Mouse (Mus musculus) heart, adult 2 months (tissue): ENCODE results near the gene Cbx2. TPM values are rescaled to one million over a fixed set of nuclear protein-coding genes. Genes with fewer than 3 reads are reported as not detected.

Source experiments
- DNase-seq, 2 experiments: peaks; one replicate each; pipeline ENCODE4 v3.0.0; 2021
- H3K27ac ChIP-seq: fragments of 200-600 bp; 2 replicates; pipeline ENCODE4 v1.8.1; 2022
- H3K27me3 ChIP-seq: fragments of 200-500 bp; 2 replicates; pipeline ENCODE4 v1.6.1; 2012; ENCODE audit warnings: mild to moderate bottlenecking, low read length, inconsistent platforms, mixed read lengths; ENCODE audit not compliant: control insufficient read depth, insufficient read depth
- H3K36me3 ChIP-seq: fragments of 200-500 bp; 2 replicates; pipeline ENCODE4 v1.6.1; 2012; ENCODE audit warnings: low read length, inconsistent platforms; ENCODE audit not compliant: control insufficient read depth, insufficient read depth
- H3K4me1 ChIP-seq: fragments of 200-500 bp; 2 replicates; pipeline ENCODE4 v1.6.1; 2011; ENCODE audit warnings: low read length; ENCODE audit not compliant: control insufficient read depth, insufficient read depth
- H3K4me3 ChIP-seq: fragments of 200-600 bp; 2 replicates; pipeline ENCODE4 v1.8.1; 2022
- H3K79me2 ChIP-seq: fragments of 200-500 bp; replicated peaks from 2 replicates; pipeline ENCODE4 v1.6.1; 2012; ENCODE audit warnings: mild to moderate bottlenecking, inconsistent platforms, low read length, moderate library complexity, mixed read lengths; ENCODE audit not compliant: control insufficient read depth, insufficient read depth
- H3K9ac ChIP-seq: fragments of 200-500 bp; 2 replicates; pipeline ENCODE4 v1.6.1; 2012; ENCODE audit warnings: low read depth, mild to moderate bottlenecking, control low read depth, inconsistent platforms, low read length, mixed read lengths
- CTCF ChIP-seq: fragments of 200-600 bp; IDR thresholded peaks from 2 replicates; pipeline ENCODE4 v1.8.1; 2022; ENCODE audit warnings: antibody characterized with exemption, mild to moderate bottlenecking, moderate library complexity
- EP300 ChIP-seq: fragments of 200-500 bp; IDR thresholded peaks from 2 replicates; pipeline ENCODE4 v1.6.1; 2011; ENCODE audit warnings: low read depth, low read length, control low read depth; ENCODE audit not compliant: insufficient read depth
- POLR2A ChIP-seq: fragments of 200-500 bp; IDR thresholded peaks from 2 replicates; pipeline ENCODE4 v1.6.1; 2011; ENCODE audit warnings: mild to moderate bottlenecking, low read depth, low read length, control low read depth; ENCODE audit not compliant: insufficient read depth
- WGBS: fragments of 180-500 bp; shearing (Covaris S2); methylation state at CpG from one replicate; pipeline ENCODE4 v1.1.7; 2018; 5-methylcytosine and 5-hydroxymethylcytosine counted together
- intact Hi-C: fragments of 180-260 bp; cut with DNase I; formaldehyde crosslinking; loops from one replicate; pipeline ENCODE4 v1.15.1; 2025
- polyA plus RNA-seq: library from polyadenylated mRNA; depleted of rRNA; stranded (reverse); fragments of >200 nt; gene quantifications from 2 replicates; pipeline ENCODE4 v1.2.3, GENCODE M21; 2012
- total RNA-seq, 2 experiments: library from RNA; stranded (reverse); gene quantifications; 2 replicates each; pipeline ENCODE4 v1.2.3; 2021

The Cbx2 gene
- total and polyA plus RNA-seq, 3 experiments: 1.7 to 2.3 (median 2.3) TPM

DNA sequence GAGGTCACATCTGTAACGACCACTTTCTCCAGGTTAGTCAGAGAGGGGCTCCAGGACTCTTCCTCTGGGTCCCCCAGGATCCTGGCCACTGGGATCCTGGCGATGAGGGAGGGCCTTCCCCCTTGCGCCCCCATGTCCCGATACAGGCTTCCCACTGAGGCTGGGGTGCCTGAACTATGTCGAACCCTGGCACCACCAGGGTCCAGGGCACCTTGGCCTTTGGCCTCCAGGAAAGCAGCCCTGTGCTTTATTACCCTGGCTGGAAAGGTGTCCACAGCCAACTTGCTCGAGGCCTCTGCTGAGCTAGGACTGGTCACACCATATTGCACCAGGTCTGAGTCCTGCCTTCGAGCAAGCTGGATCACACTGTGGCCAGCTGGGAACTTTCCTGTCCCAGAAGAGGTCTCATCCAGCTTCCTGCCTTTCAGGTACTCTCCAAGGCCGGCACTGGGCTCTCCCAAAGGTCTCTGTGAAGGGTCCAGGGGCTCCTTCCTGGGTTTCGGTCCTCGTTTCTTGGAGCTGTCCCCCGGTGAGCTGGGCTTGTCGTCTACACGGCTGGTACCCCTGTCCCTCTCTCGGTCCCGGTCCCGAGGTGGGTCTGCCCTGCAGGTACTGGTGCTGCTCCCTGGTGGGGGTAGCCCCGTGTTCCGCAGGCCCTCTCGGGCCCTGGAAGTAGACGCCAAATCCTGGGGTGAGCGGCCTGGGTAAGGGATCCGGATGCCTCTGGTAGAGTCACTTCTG, 16.2 kb downstream of the Cbx2 start:
- no peak for TF ChIP-seq CTCF
- TF ChIP-seq EP300: no peak
- TF ChIP-seq POLR2A: no peak
- H3K27ac ChIP-seq: no peak overlapping the region
- H3K4me1 ChIP-seq: peaks cover 9% of the 10 kb centered on the region
- no peaks in the 10 kb centered on the region for H3K36me3 ChIP-seq
- H3K79me2 ChIP-seq: no peaks in the 10 kb centered on the region
- intact Hi-C loops: no loop called here
- H3K4me3 ChIP-seq: no peak overlapping the region
- 85% methylated on average over 22 of the region's 22 CpGs for WGBS
- H3K9ac ChIP-seq: no peak overlapping the region
- peaks cover 13% of the 10 kb centered on the region for H3K27me3 ChIP-seq
- DNase-seq: no peak

DNA sequence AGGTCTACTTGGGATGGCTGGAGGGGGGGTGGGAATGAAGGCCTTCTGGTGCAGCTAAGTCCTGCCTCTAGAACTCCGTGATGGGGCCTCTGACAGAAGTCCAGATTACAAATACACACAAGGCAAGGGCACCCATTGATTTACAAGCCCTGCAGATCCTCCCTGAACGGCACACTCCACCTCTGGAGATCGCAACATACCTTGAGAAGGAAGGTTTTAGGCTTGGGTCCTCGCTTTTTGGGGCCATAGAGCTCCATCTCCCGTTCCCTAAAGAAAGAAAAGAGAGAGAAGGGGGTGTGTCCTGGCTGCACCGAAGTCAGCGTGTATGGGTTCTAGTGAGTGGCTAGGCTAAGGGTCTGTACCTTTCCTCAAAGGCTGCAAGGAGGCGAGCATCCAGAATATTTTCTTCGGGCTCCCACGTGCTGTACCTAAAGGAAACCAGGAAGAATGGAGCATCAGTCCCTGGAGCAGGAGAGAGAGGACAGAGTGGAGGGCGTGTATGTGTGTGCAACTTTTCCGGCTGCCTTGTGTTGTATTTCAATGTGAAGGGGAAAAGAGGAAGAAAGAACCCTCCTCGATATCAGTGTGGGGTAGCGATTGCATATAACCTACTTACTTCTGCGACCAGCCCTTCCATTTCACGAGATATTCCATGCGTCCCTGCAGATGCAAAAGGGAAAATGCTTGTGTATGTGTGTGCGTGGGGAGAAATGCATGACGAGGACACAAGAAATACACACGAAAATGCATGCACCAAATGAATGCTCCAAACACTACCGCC, 17.2 kb downstream of the Cbx2 start:
- WGBS: 27% methylated on average over 21 of the region's 21 CpGs
- Histone ChIP-seq H3K79me2 (no peaks in the 10 kb centered on the region), H3K27ac (peak overlapping the region; percentile 92), H3K9ac (peak overlapping the region; percentile 96), H3K36me3 (no peaks in the 10 kb centered on the region), H3K4me1 (peaks cover 12% of the 10 kb centered on the region), H3K4me3 (peak overlapping the region; percentile 85), H3K27me3 (peaks cover 18% of the 10 kb centered on the region)
- no peak for DNase-seq
- TF ChIP-seq CTCF: no peak
- TF ChIP-seq POLR2A: no peak
- TF ChIP-seq EP300: no peak
- intact Hi-C loops: loop anchor here (2.0 kb wide), 1 partner anchor 15 kb away; no protein-coding TSS in a partner anchor

DNA sequence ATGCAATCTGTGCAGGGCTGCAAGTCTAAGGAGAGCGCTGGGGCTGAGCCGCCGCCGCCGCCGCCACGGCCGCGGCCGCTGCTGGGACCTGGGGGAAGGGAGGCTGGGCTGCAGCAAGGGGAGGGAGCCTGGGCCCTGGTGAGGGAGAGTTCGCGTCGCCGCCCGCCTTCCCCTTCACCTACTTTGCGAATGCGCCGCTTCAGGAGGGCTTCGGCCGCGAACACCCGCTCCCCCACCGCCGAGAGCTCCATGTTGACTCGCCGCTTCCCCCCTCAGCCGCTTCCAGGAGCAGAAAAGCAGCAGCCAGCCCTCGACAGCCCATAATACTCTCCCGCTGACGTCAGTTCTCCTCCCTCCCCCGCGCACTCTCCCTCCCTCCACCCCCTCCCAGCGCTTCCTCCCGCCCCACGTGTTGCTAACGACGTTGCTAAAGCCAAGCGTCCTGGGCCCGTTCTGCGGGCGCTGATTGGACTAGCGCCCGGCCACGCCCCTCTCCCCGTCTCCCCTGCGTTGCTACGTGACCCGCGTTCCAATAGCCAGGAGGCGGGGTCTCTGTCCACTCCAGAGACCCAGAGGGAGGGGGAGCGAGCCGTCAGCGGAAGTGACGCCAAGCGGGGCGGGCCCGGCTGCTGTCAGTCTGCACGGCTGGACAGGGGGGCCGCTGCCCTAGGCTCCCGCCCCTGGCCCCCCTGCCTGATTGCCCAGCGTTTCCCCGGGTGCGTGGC, 18.0 kb downstream of the Cbx2 start, which contains the start of gene Cbx8:
Gene Cbx8 (minus strand): TSS at position 370 of the 725 bp plus-strand sequence.
- TF ChIP-seq CTCF (no peak), POLR2A (peak; percentile 91), EP300 (peak; percentile 66; the same call in 1 of the 2 replicates)
- Histone ChIP-seq H3K36me3 (no peaks in the 10 kb centered on the region), H3K27ac (peak within 1 kb of the TSS; percentile 92), H3K4me1 (peaks cover 12% of the 10 kb centered on the region), H3K79me2 (no peaks in the 10 kb centered on the region), H3K4me3 (peak within 1 kb of the TSS; percentile 85), H3K27me3 (peaks cover 16% of the 10 kb centered on the region), H3K9ac (peak within 1 kb of the TSS; percentile 96)
- 1% methylated on average over 58 of the region's 63 CpGs for WGBS
- peak; percentile 99 to 100 for DNase-seq
- intact Hi-C loops: loop anchor here (2.0 kb wide), 1 partner anchor 14 kb away; no protein-coding TSS in a partner anchor

DNA sequence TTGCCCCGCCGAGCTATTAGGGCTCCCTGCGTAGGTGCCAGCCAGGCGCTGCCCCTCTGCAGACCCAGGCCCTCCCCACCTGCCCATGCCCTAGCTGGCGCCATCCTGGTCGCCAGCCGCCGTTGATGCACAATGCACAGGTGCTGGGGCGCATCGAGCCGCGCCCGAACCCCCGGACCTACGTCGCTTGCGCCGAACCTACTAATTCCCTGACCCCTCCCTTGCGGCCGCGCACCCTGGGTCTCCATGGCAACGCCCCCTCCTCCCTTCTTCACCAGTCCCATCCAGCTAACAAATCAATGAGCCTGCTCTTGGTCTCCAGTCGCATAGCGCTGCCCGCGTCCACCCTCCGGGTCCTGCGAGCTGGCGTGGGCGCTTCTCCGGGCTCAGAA, 18.6 kb downstream of the Cbx2 start:
- Histone ChIP-seq H3K4me1 (peaks cover 12% of the 10 kb centered on the region), H3K79me2 (no peaks in the 10 kb centered on the region), H3K27me3 (peaks cover 18% of the 10 kb centered on the region), H3K4me3 (peak overlapping the region; percentile 60), H3K27ac (peak overlapping the region; percentile 47), H3K9ac (peak overlapping the region; percentile 80), H3K36me3 (no peaks in the 10 kb centered on the region)
- intact Hi-C loops: loop anchor here (2.0 kb wide), 1 partner anchor 13 kb away; no protein-coding TSS in a partner anchor
- TF ChIP-seq EP300: no peak; the same call in 1 of the 2 replicates
- TF ChIP-seq CTCF: no peak
- TF ChIP-seq POLR2A: no peak
- WGBS: under 1% methylated on average over 31 of the region's 31 CpGs
- DNase-seq: no peak

DNA sequence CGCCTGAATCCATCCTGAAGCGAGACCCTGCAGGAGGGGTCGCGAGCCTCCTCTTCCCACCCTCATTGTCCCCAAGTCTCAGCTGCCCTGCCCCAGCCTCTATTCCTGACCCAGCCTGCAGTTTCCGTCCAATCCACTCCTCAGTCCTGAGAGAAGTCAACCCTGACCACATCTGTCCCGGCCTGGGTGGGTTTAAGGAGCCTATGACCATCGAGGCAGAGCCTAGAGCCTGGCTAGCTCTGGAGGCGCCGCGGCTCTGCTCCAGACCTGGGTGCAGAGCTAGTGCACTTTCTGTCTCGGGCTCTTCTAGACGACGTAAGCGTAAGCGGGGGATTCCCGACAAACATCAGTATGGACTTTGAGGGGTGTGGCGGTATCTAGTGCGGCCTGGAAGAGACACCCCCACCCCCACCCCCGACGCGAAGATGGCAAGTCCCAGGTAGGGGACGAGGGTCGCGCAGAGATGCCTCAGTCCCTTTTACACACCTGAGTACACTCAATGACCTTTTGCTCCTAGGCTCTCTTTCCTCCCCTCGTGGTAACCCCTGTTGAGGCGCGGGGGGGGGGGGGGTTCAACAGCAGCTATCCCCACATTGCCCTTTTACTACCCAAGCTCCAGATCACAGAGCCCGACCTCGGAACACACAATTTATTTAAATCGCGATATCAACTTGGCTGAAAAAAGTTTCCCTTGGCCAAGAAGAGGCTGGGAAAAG, 19.1 kb downstream of the Cbx2 start:
- intact Hi-C loops: loop anchor here (2.0 kb wide), 2 partner anchors 13 to 43 kb away; no protein-coding TSS in a partner anchor
- peaks cover 13% of the 10 kb centered on the region for H3K4me1 ChIP-seq
- no peak overlapping the region for H3K9ac ChIP-seq
- 3% methylated on average over 30 of the region's 31 CpGs for WGBS
- DNase-seq: no peak
- TF ChIP-seq POLR2A: no peak
- TF ChIP-seq EP300: no peak
- H3K36me3 ChIP-seq: no peaks in the 10 kb centered on the region
- no peaks in the 10 kb centered on the region for H3K79me2 ChIP-seq
- peak overlapping the region; percentile 60 for H3K4me3 ChIP-seq
- no peak overlapping the region for H3K27ac ChIP-seq
- peaks cover 24% of the 10 kb centered on the region for H3K27me3 ChIP-seq
